Mouse (Mus musculus): ENCODE measurements around the gene B4gat1. TPM values are rescaled to one million over a fixed set of nuclear protein-coding genes. Genes with fewer than 3 reads are reported as not detected.
"Not testable (repeated sequence)": the region's sequence is repeated elsewhere in the genome, so short reads cannot be mapped to it uniquely, and the experiment has no call there.

B4gat1 gene
- polyA plus RNA-seq, 1 experiment from 2014 or later = 93.7 TPM

DNA sequence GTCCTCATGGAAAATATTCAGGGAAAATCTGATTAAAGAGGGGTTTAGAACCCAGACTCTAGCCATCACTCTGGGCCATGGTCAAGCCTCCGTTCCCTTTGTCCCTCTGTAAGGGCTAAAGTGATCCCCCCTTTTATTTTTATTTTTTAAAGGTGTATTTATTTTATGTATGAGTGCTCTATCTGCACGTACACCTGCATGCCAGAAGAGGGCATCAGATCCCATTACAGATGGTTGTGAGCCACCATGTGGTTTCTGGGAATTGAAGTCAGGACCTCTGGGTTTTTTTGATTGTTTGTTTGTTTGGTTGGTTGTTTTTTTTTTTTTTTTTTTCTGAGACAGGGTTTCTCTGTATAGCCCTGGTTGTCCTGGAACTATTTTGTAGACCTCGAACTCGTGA, 47.9 kb downstream of the B4gat1 start:
- not testable (repeated sequence) for ATAC-seq (ENCODE audit: low FRiP score); H3K9ac ChIP-seq; H3K4me2 ChIP-seq (replicated peaks); H3K27ac ChIP-seq; DNase-seq (ENCODE audit: low spot score); H3K4me3 ChIP-seq (replicated peaks; ENCODE audit: low read length); H3K9me3 ChIP-seq (ENCODE audit: control insufficient read depth, low read length)
- Histone ChIP-seq H3K4me1 (replicated peaks; ENCODE audit: control insufficient read depth, insufficient read depth, low read length) (peaks cover 16% of the 10 kb centered on the region), H3K27me3 (ENCODE audit: control insufficient read depth, insufficient read depth, low read length) (peaks cover 48% of the 10 kb centered on the region), H3K36me3 (replicated peaks; ENCODE audit: control insufficient read depth, insufficient read depth) (peaks cover 15% of the 10 kb centered on the region)
- 57% methylated on average over 4 of the region's 4 CpGs for WGBS

DNA sequence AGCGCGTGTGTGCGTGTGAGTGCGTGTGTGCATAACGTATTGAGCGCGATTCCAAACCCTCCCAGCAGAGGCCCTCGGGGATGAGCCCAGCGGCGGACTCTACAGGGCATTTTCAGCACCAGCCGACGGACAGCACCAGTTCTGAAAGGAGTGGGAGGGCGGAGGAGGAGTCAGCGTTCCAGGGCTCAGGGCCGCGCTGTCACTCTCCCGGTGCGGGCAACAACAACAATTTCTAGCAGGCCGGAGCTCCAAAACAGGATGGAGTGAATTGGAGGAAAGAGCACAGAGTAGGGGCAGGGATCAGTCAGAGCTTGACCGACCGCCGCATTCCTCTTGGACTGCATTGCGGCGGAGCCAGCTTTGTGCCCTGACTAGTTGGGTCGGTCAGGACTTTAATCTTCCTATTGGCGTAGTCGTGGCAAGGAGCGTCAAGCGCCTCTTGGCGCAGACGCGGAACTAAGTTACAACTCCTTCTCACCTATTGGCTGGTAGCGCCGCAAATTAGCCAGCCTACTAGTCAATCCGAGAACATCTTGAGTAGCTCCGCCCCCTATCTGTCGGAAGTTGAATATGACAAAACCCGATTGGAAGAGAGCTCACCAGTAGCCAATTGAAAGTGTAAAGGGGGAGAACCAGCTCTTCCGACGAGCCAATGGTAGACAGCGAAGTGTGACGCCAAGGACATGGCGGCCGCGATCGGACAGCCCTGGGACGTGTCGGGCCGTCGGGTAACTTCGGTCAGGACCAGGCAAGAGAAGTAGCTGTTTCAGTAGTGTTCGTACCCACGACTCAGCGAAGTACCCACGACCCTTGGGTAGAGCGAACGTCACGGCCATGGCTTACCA, 49.5 kb downstream of the B4gat1 start, which contains the start of gene Yif1a:
TSS of gene Yif1a (plus strand) at position 655 of the 845 bp plus-strand sequence.
- DNase-seq (ENCODE audit: low spot score) = peak; percentile 97
- ATAC-seq (ENCODE audit: low FRiP score) = peak; percentile 92
- Histone ChIP-seq H3K9ac (peak within 1 kb of the TSS; percentile 73), H3K4me3 (replicated peaks; ENCODE audit: low read length) (peak within 1 kb of the TSS; percentile 80), H3K27ac (peak within 1 kb of the TSS; percentile 77), H3K9me3 (ENCODE audit: control insufficient read depth, low read length) (no peaks in the 10 kb centered on the region), H3K4me1 (replicated peaks; ENCODE audit: control insufficient read depth, insufficient read depth, low read length) (peaks cover 17% of the 10 kb centered on the region), H3K4me2 (replicated peaks) (peak within 1 kb of the TSS; percentile 69), H3K36me3 (replicated peaks; ENCODE audit: control insufficient read depth, insufficient read depth) (peaks cover 30% of the 10 kb centered on the region), H3K27me3 (ENCODE audit: control insufficient read depth, insufficient read depth, low read length) (peaks cover 32% of the 10 kb centered on the region)
- under 1% methylated on average over 58 of the region's 58 CpGs for WGBS

DNA sequence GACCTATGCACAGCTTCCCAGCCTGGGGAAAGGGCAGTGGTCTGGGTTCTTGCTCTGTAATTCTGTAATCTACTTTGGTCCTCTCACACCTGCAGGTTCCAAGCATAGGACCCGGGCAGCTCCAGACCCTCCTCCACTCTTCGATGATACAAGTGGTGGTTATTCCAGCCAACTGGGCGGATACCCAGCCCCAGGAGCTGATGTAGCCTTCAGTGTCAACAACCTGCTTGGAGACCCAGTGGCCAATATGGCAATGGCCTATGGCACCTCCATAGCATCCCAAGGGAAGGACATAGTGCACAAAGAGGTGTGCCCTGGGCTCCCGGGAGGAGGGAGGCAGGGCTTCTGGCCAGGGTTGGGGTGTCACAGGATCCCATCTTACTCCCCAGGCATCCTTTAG, 50.7 kb downstream of the B4gat1 start:
- Histone ChIP-seq H3K4me2 (replicated peaks) (peak overlapping the region; percentile 69), H3K4me1 (replicated peaks; ENCODE audit: control insufficient read depth, insufficient read depth, low read length) (peaks cover 28% of the 10 kb centered on the region), H3K9ac (peak overlapping the region; percentile 73; the same call in 1 of the 2 replicates), H3K4me3 (replicated peaks; ENCODE audit: low read length) (peak overlapping the region; percentile 80), H3K36me3 (replicated peaks; ENCODE audit: control insufficient read depth, insufficient read depth) (peaks cover 40% of the 10 kb centered on the region), H3K27ac (no peak overlapping the region), H3K27me3 (ENCODE audit: control insufficient read depth, insufficient read depth, low read length) (peaks cover 20% of the 10 kb centered on the region), H3K9me3 (ENCODE audit: control insufficient read depth, low read length) (no peaks in the 10 kb centered on the region)
- ATAC-seq (ENCODE audit: low FRiP score) (no peak), DNase-seq (ENCODE audit: low spot score) (no peak)
- WGBS = 89% methylated on average over 4 of the region's 4 CpGs

Other genes with a start within 250 kb of the B4gat1 start
- 78.9 and 82.7 TPM in 2 replicates for gene Rbm4, start 244.9 kb upstream of the B4gat1 start, polyA plus RNA-seq (2014; fragmentation: Nextera tagmentation; extraction: Ambion mirVana)
- 8.6 and 10.5 TPM in 2 replicates for gene Gm21992, start 227.2 kb upstream of the B4gat1 start, polyA plus RNA-seq (2014; fragmentation: Nextera tagmentation; extraction: Ambion mirVana)
- 56.3 and 62.8 TPM in 2 replicates for gene Rbm14, start 227.2 kb upstream of the B4gat1 start, polyA plus RNA-seq (2014; fragmentation: Nextera tagmentation; extraction: Ambion mirVana)
- gene Ccs, start 199.5 kb upstream of the B4gat1 start, polyA plus RNA-seq (2014; fragmentation: Nextera tagmentation; extraction: Ambion mirVana) = 31.9 and 41.4 TPM in 2 replicates
- 0.71 and 0.81 TPM in 2 replicates for gene Ccdc87, start 199.5 kb upstream of the B4gat1 start, polyA plus RNA-seq (2014; fragmentation: Nextera tagmentation; extraction: Ambion mirVana)
- 68.8 and 74.4 TPM in 2 replicates for gene Ctsf, start 183.7 kb upstream of the B4gat1 start, polyA plus RNA-seq (2014; fragmentation: Nextera tagmentation; extraction: Ambion mirVana)
- 2.9 and 3.2 TPM in 2 replicates for gene Actn3, start 160.9 kb upstream of the B4gat1 start, polyA plus RNA-seq (2014; fragmentation: Nextera tagmentation; extraction: Ambion mirVana)
- gene Zdhhc24, start 160.2 kb upstream of the B4gat1 start, polyA plus RNA-seq (2014; fragmentation: Nextera tagmentation; extraction: Ambion mirVana) = 17.0 and 17.7 TPM in 2 replicates
- 12.5 and 12.9 TPM in 2 replicates for gene Bbs1, start 132.2 kb upstream of the B4gat1 start, polyA plus RNA-seq (2014; fragmentation: Nextera tagmentation; extraction: Ambion mirVana)
- gene Dpp3, start 110.5 kb upstream of the B4gat1 start, polyA plus RNA-seq (2014; fragmentation: Nextera tagmentation; extraction: Ambion mirVana) = 90.7 and 95.7 TPM in 2 replicates
- 9.5 and 11.6 TPM in 2 replicates for gene Peli3, start 95.7 kb upstream of the B4gat1 start, polyA plus RNA-seq (2014; fragmentation: Nextera tagmentation; extraction: Ambion mirVana)
- 119 TPM in 2 replicates for gene Mrpl11, start 76.7 kb upstream of the B4gat1 start, polyA plus RNA-seq (2014; fragmentation: Nextera tagmentation; extraction: Ambion mirVana)
- gene Npas4, start 48.5 kb upstream of the B4gat1 start, polyA plus RNA-seq (2014; fragmentation: Nextera tagmentation; extraction: Ambion mirVana) = 0.23 and 0.31 TPM in 2 replicates
- gene Slc29a2, start 15.0 kb upstream of the B4gat1 start, polyA plus RNA-seq (2014; fragmentation: Nextera tagmentation; extraction: Ambion mirVana) = 9.9 and 10.7 TPM in 2 replicates
- 1.4 and 1.9 TPM in 2 replicates for gene AC124502.3, start 65 bp downstream of the B4gat1 start, polyA plus RNA-seq (2014; fragmentation: Nextera tagmentation; extraction: Ambion mirVana)
- gene Brms1, start 2.5 kb downstream of the B4gat1 start, polyA plus RNA-seq (2014; fragmentation: Nextera tagmentation; extraction: Ambion mirVana) = 28.6 and 29.5 TPM in 2 replicates
- 1.1 and 1.4 TPM in 2 replicates for gene Rin1, start 11.7 kb downstream of the B4gat1 start, polyA plus RNA-seq (2014; fragmentation: Nextera tagmentation; extraction: Ambion mirVana)
- 23.8 and 26.4 TPM in 2 replicates for gene Cd248, start 29.3 kb downstream of the B4gat1 start, polyA plus RNA-seq (2014; fragmentation: Nextera tagmentation; extraction: Ambion mirVana)
- 20.7 and 23.8 TPM in 2 replicates for gene Tmem151a, start 46.7 kb downstream of the B4gat1 start, polyA plus RNA-seq (2014; fragmentation: Nextera tagmentation; extraction: Ambion mirVana)
- 62.4 and 72.6 TPM in 2 replicates for gene Yif1a, start 49.7 kb downstream of the B4gat1 start, polyA plus RNA-seq (2014; fragmentation: Nextera tagmentation; extraction: Ambion mirVana)
- 485 and 502 TPM in 2 replicates for gene Cnih2, start 59.7 kb downstream of the B4gat1 start, polyA plus RNA-seq (2014; fragmentation: Nextera tagmentation; extraction: Ambion mirVana)
- gene Rab1b, start 68.2 kb downstream of the B4gat1 start, polyA plus RNA-seq (2014; fragmentation: Nextera tagmentation; extraction: Ambion mirVana) = 210 and 213 TPM in 2 replicates
- gene Klc2, start 79.7 kb downstream of the B4gat1 start, polyA plus RNA-seq (2014; fragmentation: Nextera tagmentation; extraction: Ambion mirVana) = 72.7 and 72.9 TPM in 2 replicates
- gene Pacs1, start 234.3 kb downstream of the B4gat1 start, polyA plus RNA-seq (2014; fragmentation: Nextera tagmentation; extraction: Ambion mirVana) = 54.3 and 59.7 TPM in 2 replicates